Mouse (Mus musculus): ENCODE results near the gene Tmem178b.

Tmem178b gene

DNA sequence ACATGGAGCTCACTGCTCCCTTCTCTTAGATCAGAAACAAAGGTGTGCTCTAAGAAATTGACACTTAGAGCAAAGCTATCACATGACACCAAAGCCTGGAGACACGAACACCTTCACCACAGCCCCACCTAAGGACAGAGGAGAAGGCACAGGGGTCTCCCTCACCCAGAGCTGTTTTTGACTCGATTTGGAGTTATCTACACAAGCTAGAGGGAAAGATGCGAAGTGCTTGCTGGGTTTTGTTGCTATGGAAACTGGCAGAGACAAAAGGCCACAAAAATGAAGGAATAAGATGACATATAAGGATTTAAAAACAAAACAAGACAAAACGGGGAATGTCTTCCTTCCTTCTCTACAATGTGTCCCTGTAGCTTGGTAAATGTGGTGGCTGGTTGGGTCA is 248.4 kb downstream of the Tmem178b start:
- in situ Hi-C loops (cut with MboI; ENCODE audit: low pct_unique_long_range_greater_than_20kb in 1 of 2, low sequenced_read_pairs in 2 of 2, unreplicated experiment in 1 of 2), result no loop called here

DNA sequence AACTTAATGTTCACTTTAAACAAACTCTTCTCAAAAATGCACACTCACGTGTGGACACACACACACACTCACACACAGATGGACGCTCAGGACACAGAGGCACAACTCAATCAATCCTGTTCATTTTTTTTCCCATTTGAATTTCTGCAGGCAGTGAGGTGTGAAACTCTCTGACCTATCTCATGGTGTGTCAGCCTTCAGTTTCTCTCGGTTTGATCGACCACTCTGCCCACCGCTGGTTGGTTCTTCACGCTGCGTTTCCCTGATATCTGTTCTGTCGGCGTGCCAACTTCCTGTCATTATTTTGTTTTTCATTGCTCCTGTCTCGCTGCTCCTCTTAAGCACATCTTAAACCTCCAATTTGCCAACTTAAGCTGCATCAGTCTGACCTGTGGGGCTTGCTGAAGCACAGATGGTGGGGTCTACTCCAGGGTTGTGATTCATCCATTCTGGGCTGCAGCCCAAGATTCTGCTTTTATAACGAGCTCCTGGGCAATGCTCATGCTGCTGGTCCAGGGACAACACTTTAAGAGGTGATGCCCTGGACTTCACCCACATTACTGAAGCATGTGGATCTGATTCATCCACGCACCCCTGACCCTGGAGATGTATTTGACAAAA is 250.1 kb downstream of the Tmem178b start:
- in situ Hi-C loops (cut with MboI; ENCODE audit: low pct_unique_long_range_greater_than_20kb in 1 of 2, low sequenced_read_pairs in 2 of 2, unreplicated experiment in 1 of 2), result no loop called here

DNA sequence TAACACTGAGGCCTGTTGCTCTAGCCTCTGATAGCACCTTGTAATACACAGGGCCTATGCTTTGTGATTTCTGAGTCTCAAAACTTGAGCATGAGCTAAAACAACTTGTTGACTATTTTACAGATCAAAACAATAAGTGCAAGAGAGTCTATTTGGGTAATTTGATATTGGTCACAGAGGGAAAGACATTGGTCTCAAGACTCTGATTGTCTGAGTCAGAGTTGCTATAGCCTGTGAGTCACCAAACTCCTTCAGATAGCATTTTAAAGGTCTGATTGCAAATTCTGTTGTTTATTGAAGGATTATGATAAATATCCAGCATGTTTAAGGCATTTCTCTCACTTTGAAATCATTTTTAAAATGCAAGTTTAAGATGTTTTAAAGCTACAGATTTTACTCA is 250.9 kb downstream of the Tmem178b start:
- in situ Hi-C loops (cut with MboI; ENCODE audit: low pct_unique_long_range_greater_than_20kb in 1 of 2, low sequenced_read_pairs in 2 of 2, unreplicated experiment in 1 of 2), result no loop called here

DNA sequence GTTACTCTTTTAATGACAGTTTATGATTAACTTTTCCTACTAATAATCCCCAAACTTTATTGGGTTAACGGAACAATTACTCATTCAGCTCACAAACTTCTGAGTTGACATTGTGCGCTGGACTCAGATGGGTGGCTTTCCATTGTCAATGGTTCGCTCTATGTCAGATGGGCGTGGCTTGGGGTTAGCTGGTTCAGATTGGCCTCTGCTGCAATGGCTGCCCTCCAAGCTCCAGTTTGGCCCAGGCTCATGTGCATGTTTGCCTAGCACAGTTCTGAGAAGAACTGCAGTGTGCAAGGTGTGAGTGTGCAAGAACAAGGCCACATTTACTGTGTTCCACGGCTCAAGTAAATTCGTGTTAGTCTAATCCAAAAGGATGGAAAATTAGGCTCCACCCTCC is 255.6 kb downstream of the Tmem178b start:
- in situ Hi-C loops (cut with MboI; ENCODE audit: low pct_unique_long_range_greater_than_20kb in 1 of 2, low sequenced_read_pairs in 2 of 2, unreplicated experiment in 1 of 2), result no loop called here

GRCm38 (mm10) chr6:40131936-40132335 is 258.9 kb downstream of the Tmem178b start:
- in situ Hi-C loops (cut with MboI; ENCODE audit: low pct_unique_long_range_greater_than_20kb in 1 of 2, low sequenced_read_pairs in 2 of 2, unreplicated experiment in 1 of 2), result no loop called here

DNA sequence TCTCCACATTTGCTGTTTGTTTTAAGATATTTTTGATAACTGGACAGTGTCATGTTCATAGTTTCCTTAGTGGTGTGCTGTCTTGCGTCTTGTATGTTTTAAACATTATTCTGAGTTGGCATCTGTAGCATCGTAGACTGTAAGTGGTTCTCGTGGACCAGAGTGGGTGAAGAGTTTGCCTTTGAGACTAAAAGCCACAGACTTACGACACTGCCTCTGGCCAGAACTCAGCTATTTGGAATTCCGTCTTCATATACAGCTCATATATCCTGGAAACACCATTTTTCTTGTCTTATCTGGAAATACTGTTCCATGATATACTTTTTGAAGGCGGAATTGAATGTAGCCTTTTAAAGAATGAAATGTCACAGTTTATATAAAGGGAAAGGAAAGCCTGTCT is 260.4 kb downstream of the Tmem178b start:
- in situ Hi-C loops (cut with MboI; ENCODE audit: low pct_unique_long_range_greater_than_20kb in 1 of 2, low sequenced_read_pairs in 2 of 2, unreplicated experiment in 1 of 2), result no loop called here

DNA sequence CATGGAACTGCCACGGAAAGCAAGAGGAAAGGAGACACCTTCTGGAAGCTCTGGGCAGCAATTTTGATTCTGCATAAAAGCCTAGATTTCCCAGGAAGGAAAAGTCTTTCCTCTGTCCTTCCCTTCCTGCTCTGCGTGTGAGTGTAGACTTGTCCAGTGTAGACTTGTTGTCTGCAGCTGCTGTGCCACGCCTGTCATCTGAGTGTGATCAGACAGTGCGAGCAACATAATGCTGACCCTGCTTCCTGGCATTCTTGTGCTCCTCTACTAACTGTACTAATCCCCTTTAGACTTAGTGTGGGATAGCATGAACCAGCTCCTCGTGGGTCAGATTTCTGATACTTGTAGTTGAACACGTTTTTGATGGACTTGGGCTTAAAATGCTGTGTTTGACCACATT is 262.6 kb downstream of the Tmem178b start:
- in situ Hi-C loops (cut with MboI; ENCODE audit: low pct_unique_long_range_greater_than_20kb in 1 of 2, low sequenced_read_pairs in 2 of 2, unreplicated experiment in 1 of 2), result no loop called here

DNA sequence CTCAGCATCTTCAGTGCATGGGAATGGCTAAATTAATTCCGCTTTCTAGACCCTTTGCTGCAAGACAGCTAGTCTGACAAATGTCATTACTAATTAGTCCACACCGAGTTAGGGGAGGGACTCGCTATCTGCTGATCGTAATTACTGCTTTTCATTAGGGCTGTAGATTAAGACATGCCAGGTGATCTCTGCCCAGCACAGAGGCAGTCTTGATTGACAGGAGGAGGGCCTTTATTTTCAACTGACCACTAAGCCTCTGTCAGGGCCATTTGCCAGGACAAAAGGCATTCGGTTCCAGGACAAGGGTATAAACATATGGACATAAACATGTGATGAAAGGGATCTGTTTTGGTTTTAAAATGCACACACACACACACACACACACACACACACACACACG is 264.3 kb downstream of the Tmem178b start:
- in situ Hi-C loops (cut with MboI; ENCODE audit: low pct_unique_long_range_greater_than_20kb in 1 of 2, low sequenced_read_pairs in 2 of 2, unreplicated experiment in 1 of 2), result no loop called here

GRCm38 (mm10) chr6:40137831-40138520 is 264.9 kb downstream of the Tmem178b start:
- in situ Hi-C loops (cut with MboI; ENCODE audit: low pct_unique_long_range_greater_than_20kb in 1 of 2, low sequenced_read_pairs in 2 of 2, unreplicated experiment in 1 of 2), result no loop called here

DNA sequence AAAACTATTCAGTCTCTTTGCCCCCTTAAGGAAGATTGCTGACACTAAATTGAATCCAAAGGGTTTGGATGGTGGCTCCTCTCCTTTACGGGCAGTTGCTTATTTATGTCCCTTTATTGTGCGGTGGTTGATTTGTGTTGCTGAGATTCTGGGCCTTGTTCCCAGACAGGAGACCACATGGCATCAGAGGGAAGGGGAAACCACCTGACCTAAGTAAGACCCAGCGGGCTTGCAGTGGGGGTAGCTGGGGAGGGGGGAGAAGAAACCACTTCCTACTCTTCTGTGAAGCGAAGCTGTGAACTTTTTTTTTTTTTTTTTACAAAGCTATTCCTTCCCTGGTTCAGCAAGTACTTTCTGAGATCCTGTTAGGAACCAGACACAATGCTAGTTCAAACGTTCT is 269.5 kb downstream of the Tmem178b start:
- in situ Hi-C loops (cut with MboI; ENCODE audit: low pct_unique_long_range_greater_than_20kb in 1 of 2, low sequenced_read_pairs in 2 of 2, unreplicated experiment in 1 of 2), result no loop called here

- in situ Hi-C loops (cut with MboI; ENCODE audit: low pct_unique_long_range_greater_than_20kb in 1 of 2, low sequenced_read_pairs in 2 of 2, unreplicated experiment in 1 of 2), result no loop called here
Observed at GRCm38 (mm10) chr6:40144371-40144770, 271.3 kb downstream of the Tmem178b start.

DNA sequence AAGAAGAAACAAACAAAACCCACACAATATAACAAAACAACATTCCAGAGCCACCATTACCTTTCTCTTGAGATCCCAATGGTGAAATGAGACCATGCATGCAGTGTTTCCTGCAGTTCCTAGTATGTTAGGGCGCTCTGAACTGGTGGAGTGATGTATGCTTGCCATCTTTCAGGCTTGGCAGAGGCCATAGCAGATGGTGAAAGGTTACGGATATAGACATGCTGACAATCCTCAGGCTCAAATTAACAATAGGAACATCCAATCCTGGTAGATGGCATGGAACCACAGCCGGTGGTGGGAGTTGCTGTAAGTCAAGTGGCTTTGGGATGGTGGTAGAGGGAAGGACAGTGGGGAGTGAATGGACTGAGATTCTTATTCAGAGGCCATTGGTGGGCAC is 272.5 kb downstream of the Tmem178b start:
- in situ Hi-C loops (cut with MboI; ENCODE audit: low pct_unique_long_range_greater_than_20kb in 1 of 2, low sequenced_read_pairs in 2 of 2, unreplicated experiment in 1 of 2), result no loop called here

DNA sequence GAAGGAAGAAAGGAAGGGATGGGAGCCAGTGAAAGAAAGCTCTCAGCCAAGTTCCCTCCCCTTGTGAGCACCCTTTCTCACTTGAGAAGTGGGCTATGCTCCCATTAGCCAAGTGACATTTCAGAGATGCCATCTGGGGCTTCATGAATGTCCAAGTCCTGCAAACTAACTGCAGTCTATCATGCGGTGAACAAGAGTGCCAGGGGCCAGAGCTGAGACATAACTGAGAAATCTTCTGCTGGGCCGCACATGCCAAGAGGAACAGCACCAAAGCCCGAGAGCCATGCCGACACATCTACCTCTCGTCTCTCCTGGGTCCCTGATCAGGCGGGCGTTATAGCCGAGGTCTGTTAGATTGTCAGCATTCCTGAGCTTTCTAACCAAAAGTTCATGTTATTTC is 279.2 kb downstream of the Tmem178b start:
- in situ Hi-C loops (cut with MboI; ENCODE audit: low pct_unique_long_range_greater_than_20kb in 1 of 2, low sequenced_read_pairs in 2 of 2, unreplicated experiment in 1 of 2), result no loop called here

DNA sequence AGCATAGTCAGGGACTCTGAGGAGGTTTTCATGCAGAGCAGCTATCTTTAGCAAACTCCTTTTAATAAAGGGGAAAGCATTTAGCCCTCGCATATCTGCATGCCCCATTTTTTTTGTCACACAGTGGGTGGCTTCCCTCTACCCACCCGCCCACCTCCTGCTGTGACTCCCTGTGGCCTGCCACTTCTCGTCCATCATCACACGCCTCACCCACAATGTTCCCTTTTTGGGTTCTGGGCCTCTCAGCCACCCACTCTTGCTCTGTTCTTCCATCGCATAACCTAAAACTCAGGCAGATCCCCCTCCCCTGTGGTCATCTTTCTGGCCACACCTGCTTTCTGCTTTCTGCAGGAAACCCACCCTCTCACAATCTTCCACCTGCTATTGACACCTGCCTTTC is 288.3 kb downstream of the Tmem178b start:
- in situ Hi-C loops (cut with MboI; ENCODE audit: low pct_unique_long_range_greater_than_20kb in 1 of 2, low sequenced_read_pairs in 2 of 2, unreplicated experiment in 1 of 2), result no loop called here

DNA sequence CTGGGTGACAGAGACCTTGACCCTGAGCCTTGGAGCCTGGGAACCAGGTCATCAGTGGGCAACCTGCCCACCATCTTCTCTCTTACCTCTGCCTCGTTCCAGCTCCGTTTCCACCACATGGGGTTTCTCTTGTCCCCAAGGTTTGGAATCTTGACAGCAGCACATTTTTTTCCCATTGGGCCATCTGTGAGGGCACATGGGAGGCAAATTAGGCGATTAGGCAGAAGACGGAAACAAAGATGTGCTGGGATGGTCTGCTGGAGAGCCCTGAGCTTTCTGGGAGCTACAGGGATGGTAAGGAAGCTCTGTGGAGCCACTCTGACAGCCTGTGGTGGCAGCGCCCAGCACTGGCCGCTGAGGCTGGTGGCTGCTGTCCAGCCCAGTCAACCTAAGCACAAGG is 300.5 kb downstream of the Tmem178b start:
- in situ Hi-C loops (cut with MboI; ENCODE audit: low pct_unique_long_range_greater_than_20kb in 1 of 2, low sequenced_read_pairs in 2 of 2, unreplicated experiment in 1 of 2), result no loop called here

- in situ Hi-C loops (cut with MboI; ENCODE audit: low pct_unique_long_range_greater_than_20kb in 1 of 2, low sequenced_read_pairs in 2 of 2, unreplicated experiment in 1 of 2), result no loop called here
Observed at GRCm38 (mm10) chr6:40177870-40178269, 304.8 kb downstream of the Tmem178b start.

DNA sequence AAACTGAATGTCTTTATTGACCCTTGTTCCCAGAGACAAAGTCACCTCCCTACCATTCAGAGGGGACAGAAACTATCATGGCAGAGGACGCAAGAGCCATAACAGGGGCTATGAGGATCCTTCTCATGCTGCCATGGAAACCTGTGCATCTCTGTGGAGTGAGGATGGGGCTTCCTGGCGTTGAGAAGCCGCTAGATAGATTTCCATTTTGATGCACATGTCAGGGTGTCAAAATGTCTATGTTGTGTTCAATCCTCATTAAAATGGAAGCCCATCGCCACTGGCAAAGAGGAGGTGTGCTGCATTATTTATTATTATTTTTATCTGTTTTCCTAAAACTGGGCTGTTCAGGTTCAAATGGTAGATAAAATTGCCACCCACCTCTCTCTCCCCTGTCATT is 307.5 kb downstream of the Tmem178b start:
- in situ Hi-C loops (cut with MboI; ENCODE audit: low pct_unique_long_range_greater_than_20kb in 1 of 2, low sequenced_read_pairs in 2 of 2, unreplicated experiment in 1 of 2), result no loop called here

- in situ Hi-C loops (cut with MboI; ENCODE audit: low pct_unique_long_range_greater_than_20kb in 1 of 2, low sequenced_read_pairs in 2 of 2, unreplicated experiment in 1 of 2), result no loop called here
Observed at GRCm38 (mm10) chr6:40200661-40201060, 327.6 kb downstream of the Tmem178b start.

DNA sequence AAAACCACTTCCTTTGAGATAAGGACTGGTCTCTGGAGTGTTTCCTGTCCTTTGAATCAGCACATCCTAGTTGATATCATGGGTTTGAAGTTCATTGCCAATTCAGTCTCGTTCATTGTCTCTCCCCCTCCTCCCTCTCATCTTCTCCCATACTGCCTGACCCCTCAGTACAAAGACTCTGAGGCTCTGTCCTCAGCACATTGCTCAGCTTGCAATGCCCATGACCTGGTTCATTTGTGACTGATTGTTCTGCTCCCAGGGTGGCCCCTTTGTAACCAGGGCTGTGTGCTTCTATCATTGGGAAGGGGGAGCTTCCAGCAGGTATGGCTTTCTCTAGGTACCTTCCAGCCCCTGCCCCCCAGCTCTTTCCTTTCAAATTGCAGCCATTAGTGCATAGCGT is 329.5 kb downstream of the Tmem178b start:
- in situ Hi-C loops (cut with MboI; ENCODE audit: low pct_unique_long_range_greater_than_20kb in 1 of 2, low sequenced_read_pairs in 2 of 2, unreplicated experiment in 1 of 2), result no loop called here

- in situ Hi-C loops (cut with MboI; ENCODE audit: low pct_unique_long_range_greater_than_20kb in 1 of 2, low sequenced_read_pairs in 2 of 2, unreplicated experiment in 1 of 2), result no loop called here
Observed at GRCm38 (mm10) chr6:40205380-40205779, 332.3 kb downstream of the Tmem178b start.
